12 mouse cellular contexts compared by ENCODE assay signal in genomic region chr2:20936609-20937221, GRCm38 (mm10). TPM values are rescaled to one million over a fixed set of nuclear protein-coding genes. Genes with fewer than 3 reads are reported as not detected.
A peak's percentile ranks its signal among the peaks of the same experiment; 100 is the strongest.
DNase-seq lines count a peak whose midpoint lies in the region; ATAC-seq and TF ChIP-seq lines count a peak whose summit lies in the region.
"Had no signal": no experiment of that assay in that cellular context is flagged by ENCODE, and none has a peak within 500 bp of the region (broad histone marks: within the 10 kb centered on the region; RNA-seq: fewer than 3 reads in every experiment).

No protein-coding gene starts in this region.

- no peak for DNase-seq in heart, postnatal 0 days (ENCODE audit: low spot score)
- no peak for DNase-seq in heart, postnatal 4 days
- DNase-seq in lung, postnatal 0 days (ENCODE audit: low spot score) = no peak
- no peak for DNase-seq in lung, postnatal 25 days (ENCODE audit: low spot score)
- no peak for DNase-seq in liver, embryonic 14.5 days (ENCODE audit: low read depth in 3 of 3, low spot score in 3 of 3)
- DNase-seq in layer of hippocampus, postnatal 36 days = no peak
- DNase-seq: adrenal gland, postnatal 25 days; embryo, embryonic 11 days; right cerebral cortex, postnatal 14 days had no signal

- H3K9ac ChIP-seq in heart, postnatal 0 days (replicated peaks; ENCODE audit: low read depth, low read length) = no peak overlapping the region
- H3K9ac ChIP-seq in lung, postnatal 0 days (replicated peaks; ENCODE audit: low read depth) = no peak overlapping the region
- H3K9ac ChIP-seq in liver, embryonic 14.5 days (replicated peaks) = no peak overlapping the region
- H3K9ac ChIP-seq in hindbrain, embryonic 12.5 days = no peak overlapping the region
- H3K9ac ChIP-seq: neural tube, embryonic 15.5 days had no signal

- no peak for ATAC-seq in heart, postnatal 0 days (ENCODE audit: insufficient read depth, low read depth)
- ATAC-seq in lung, postnatal 0 days = peak; percentile 46; the same call in 1 of the 2 replicates
- ATAC-seq in liver, embryonic 14.5 days (ENCODE audit: insufficient read depth) = no peak
- ATAC-seq in hindbrain, embryonic 12.5 days (ENCODE audit: low FRiP score) = no peak

- no peaks in the 10 kb centered on the region for H3K9me3 ChIP-seq in heart, postnatal 0 days (replicated peaks; ENCODE audit: control insufficient read depth, low read length)
- no peaks in the 10 kb centered on the region for H3K9me3 ChIP-seq in lung, postnatal 0 days (ENCODE audit: low read length)
- no peaks in the 10 kb centered on the region for H3K9me3 ChIP-seq in liver, embryonic 14.5 days (ENCODE audit: control insufficient read depth, low read length)
- no peaks in the 10 kb centered on the region for H3K9me3 ChIP-seq in hindbrain, embryonic 12.5 days (replicated peaks)
- H3K9me3 ChIP-seq: neural tube, embryonic 15.5 days had no signal

- no peaks in the 10 kb centered on the region for H3K36me3 ChIP-seq in heart, postnatal 0 days (replicated peaks; ENCODE audit: control insufficient read depth, insufficient read depth, low read length)
- no peaks in the 10 kb centered on the region for H3K36me3 ChIP-seq in lung, postnatal 0 days (ENCODE audit: insufficient read depth, low read length)
- H3K36me3 ChIP-seq in liver, embryonic 14.5 days (replicated peaks; ENCODE audit: control insufficient read depth, insufficient read depth, low read depth) = no peaks in the 10 kb centered on the region
- no peaks in the 10 kb centered on the region for H3K36me3 ChIP-seq in hindbrain, embryonic 12.5 days
- H3K36me3 ChIP-seq: neural tube, embryonic 15.5 days had no signal

- H3K4me2 ChIP-seq in heart, postnatal 0 days (ENCODE audit: low read depth, low read length) = no peak overlapping the region
- H3K4me2 ChIP-seq in lung, postnatal 0 days (replicated peaks; ENCODE audit: low read depth, low read length) = no peak overlapping the region
- peak overlapping the region; percentile 11; the same call in 1 of the 2 replicates for H3K4me2 ChIP-seq in liver, embryonic 14.5 days (ENCODE audit: low read depth)
- H3K4me2 ChIP-seq in hindbrain, embryonic 12.5 days (replicated peaks) = no peak overlapping the region
- H3K4me2 ChIP-seq: neural tube, embryonic 15.5 days had no signal

- no peaks in the 10 kb centered on the region for H3K27me3 ChIP-seq in heart, postnatal 0 days (ENCODE audit: control insufficient read depth, insufficient read depth, low read length)
- H3K27me3 ChIP-seq in lung, postnatal 0 days (replicated peaks; ENCODE audit: insufficient read depth, low read length) = no peaks in the 10 kb centered on the region
- H3K27me3 ChIP-seq in liver, embryonic 14.5 days (ENCODE audit: control insufficient read depth, insufficient read depth, low read length) = no peaks in the 10 kb centered on the region
- no peaks in the 10 kb centered on the region for H3K27me3 ChIP-seq in hindbrain, embryonic 12.5 days
- H3K27me3 ChIP-seq: CH12.LX; neural tube, embryonic 15.5 days had no signal

- WGBS in heart, postnatal 0 days = 25% methylated on average over 4 of the region's 4 CpGs
- 46% methylated on average over 4 of the region's 4 CpGs for WGBS in lung, postnatal 0 days
- 68% methylated on average over 4 of the region's 4 CpGs for WGBS in liver, embryonic 14.5 days (ENCODE audit: insufficient replicate concordance)
- WGBS in hindbrain, embryonic 12.5 days = 81% methylated on average over 4 of the region's 4 CpGs

- no peak overlapping the region for H3K4me3 ChIP-seq in heart, postnatal 0 days (ENCODE audit: low read depth, low read length)
- no peak overlapping the region for H3K4me3 ChIP-seq in lung, postnatal 0 days (ENCODE audit: low read depth, low read length)
- H3K4me3 ChIP-seq in liver, embryonic 14.5 days (ENCODE audit: insufficient read depth in 1 of 2, low read depth in 2 of 2, low read length in 2 of 2) = no peak overlapping the region
- H3K4me3 ChIP-seq in hindbrain, embryonic 12.5 days = no peak overlapping the region
- H3K4me3 ChIP-seq: neural tube, embryonic 15.5 days had no signal

- no peak for TF ChIP-seq EP300 in heart, postnatal 0 days (IDR thresholded peaks at IDR 0.05; ENCODE audit: low read depth)
- TF ChIP-seq EP300 in lung, postnatal 0 days (IDR thresholded peaks at IDR 0.05) = peak; percentile 77
- TF ChIP-seq EP300 in liver, embryonic 14.5 days (IDR thresholded peaks at IDR 0.05; ENCODE audit: low read depth) = no peak

- peak overlapping the region; percentile 95 for H3K27ac ChIP-seq in heart, postnatal 0 days (ENCODE audit: low read depth)
- no peak overlapping the region for H3K27ac ChIP-seq in lung, postnatal 0 days (ENCODE audit: low read length)
- H3K27ac ChIP-seq in liver, embryonic 14.5 days = no peak overlapping the region
- H3K27ac ChIP-seq in hindbrain, embryonic 12.5 days = no peak overlapping the region; the same call in 1 of the 2 replicates
- H3K27ac ChIP-seq: neural tube, embryonic 15.5 days had no signal

- peaks cover 58% of the 10 kb centered on the region for H3K4me1 ChIP-seq in heart, postnatal 0 days (ENCODE audit: control insufficient read depth, insufficient read depth)
- peaks cover 4% of the 10 kb centered on the region; the same call in 1 of the 2 replicates for H3K4me1 ChIP-seq in lung, postnatal 0 days (ENCODE audit: insufficient read depth, low read depth, low read length)
- H3K4me1 ChIP-seq in liver, embryonic 14.5 days (replicated peaks; ENCODE audit: control insufficient read depth in 2 of 2, insufficient read depth in 2 of 2, low read length in 1 of 2) = peaks cover 8 to 12% of the 10 kb centered on the region in 2 experiments
- peaks cover 22% of the 10 kb centered on the region for H3K4me1 ChIP-seq in hindbrain, embryonic 12.5 days

- TF ChIP-seq CTCF in heart, postnatal 0 days (IDR thresholded peaks at IDR 0.05; ENCODE audit: low read depth) = no peak
- no peak for TF ChIP-seq CTCF in lung, postnatal 0 days (IDR thresholded peaks at IDR 0.05)
- no peak for TF ChIP-seq CTCF in liver, embryonic 14.5 days (IDR thresholded peaks at IDR 0.05; ENCODE audit: low read depth)

RNA-seq across cellular contexts. Expression of gene Arhgap21, which starts 32.0 kb away (rescaled TPM):
- 66.7 and 77.3 TPM in 2 replicates for total RNA-seq in heart, postnatal 0 days (2014; rRNA removed; ENCODE audit: low replicate concordance)
- 10.1 and 11.4 TPM in 2 replicates for polyA plus RNA-seq in heart, postnatal 0 days (2015; fragmentation: Nextera tagmentation; extraction: Ambion mirVana)
- 100 to 1,000 TPM; 138 to 140 TPM for total RNA-seq in heart, postnatal 4 days (2021)
- 9.9 and 10.9 TPM in 2 replicates for polyA plus RNA-seq in lung, postnatal 0 days (2015; fragmentation: Nextera tagmentation; extraction: Ambion mirVana)
- 6.7 and 10.9 TPM in 2 replicates for polyA plus RNA-seq in liver, embryonic 14.5 days (2012; rRNA removed)
- polyA plus RNA-seq in liver, embryonic 14.5 days (2014; fragmentation: Nextera tagmentation; extraction: Ambion mirVana) = 8.4 and 9.0 TPM in 2 replicates
- polyA plus RNA-seq in hindbrain, embryonic 12.5 days (2016; fragmentation: Nextera tagmentation; extraction: Ambion mirVana) = 64.4 and 66.1 TPM in 2 replicates
- total RNA-seq in layer of hippocampus, postnatal 36 days (2021) = 100 to 1,000 TPM; 331 to 369 TPM
